Mouse (Mus musculus): ENCODE data around the gene Wdr82. TPM values are rescaled to one million over a fixed set of nuclear protein-coding genes. Genes with fewer than 3 reads are reported as not detected.

The Wdr82 gene
- polyA plus RNA-seq, 1 experiment from 2014 or later = 16.9 TPM

DNA sequence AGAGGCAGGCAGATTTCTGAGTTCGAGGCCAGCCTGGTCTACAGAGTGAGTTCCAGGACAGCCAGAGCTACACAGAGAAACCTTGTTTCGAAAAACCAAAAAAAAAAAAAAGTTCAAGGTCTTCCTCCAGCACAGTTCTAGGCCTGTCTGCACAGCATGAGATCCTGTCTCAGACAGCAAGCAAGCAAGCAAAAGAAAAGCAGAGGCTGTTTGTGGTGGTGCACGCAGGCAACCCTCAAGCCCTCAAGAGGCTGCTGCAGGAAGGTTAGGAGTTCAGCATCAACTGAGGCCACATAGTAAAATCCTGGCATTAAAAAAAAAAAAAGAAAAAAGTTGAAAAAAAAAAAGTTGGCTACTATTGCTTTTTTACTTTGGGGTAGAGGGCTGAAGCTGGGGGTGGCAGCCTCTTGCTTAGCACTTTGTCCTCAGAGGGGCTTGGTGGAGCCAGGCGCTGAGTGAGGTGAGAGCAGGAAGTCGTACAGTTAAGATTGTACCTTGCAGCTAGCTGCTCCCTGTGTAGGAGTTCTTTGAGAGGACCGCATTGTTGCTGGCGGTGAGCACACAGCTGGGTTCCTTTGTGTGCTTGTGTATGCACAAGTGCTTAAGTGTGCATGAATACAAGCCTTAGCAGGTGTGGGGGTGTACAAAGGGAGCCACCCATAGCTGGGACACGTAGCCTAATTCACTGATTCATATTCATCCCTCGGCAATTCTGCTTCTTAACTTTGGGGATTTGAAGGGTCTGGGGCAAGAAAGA is 40.3 kb downstream of the Wdr82 start:
- DNase-seq (ENCODE audit: low spot score) (no peak), ATAC-seq (replicated peaks; ENCODE audit: low FRiP score, low read depth) (no peak)
- Histone ChIP-seq H3K4me1 (replicated peaks; ENCODE audit: insufficient read depth, low read length) (peaks cover 5% of the 10 kb centered on the region; the same call in 1 of the 2 replicates), H3K9ac (ENCODE audit: low read depth, low read length) (peak overlapping the region; percentile 46), H3K4me3 (replicated peaks; ENCODE audit: low read depth, low read length) (no peak overlapping the region), H3K9me3 (replicated peaks; ENCODE audit: low read length) (no peaks in the 10 kb centered on the region), H3K36me3 (ENCODE audit: insufficient read depth, low read length) (peaks cover 23% of the 10 kb centered on the region), H3K27me3 (ENCODE audit: insufficient read depth, low read length) (no peaks in the 10 kb centered on the region), H3K4me2 (ENCODE audit: low read length) (peak overlapping the region; percentile 56), H3K27ac (peak overlapping the region; percentile 62; the same call in 1 of the 2 replicates)
- TF ChIP-seq CTCF (IDR thresholded peaks at IDR 0.05; ENCODE audit: low read depth) = no peak
- 64% methylated on average over 9 of the region's 9 CpGs for WGBS

DNA sequence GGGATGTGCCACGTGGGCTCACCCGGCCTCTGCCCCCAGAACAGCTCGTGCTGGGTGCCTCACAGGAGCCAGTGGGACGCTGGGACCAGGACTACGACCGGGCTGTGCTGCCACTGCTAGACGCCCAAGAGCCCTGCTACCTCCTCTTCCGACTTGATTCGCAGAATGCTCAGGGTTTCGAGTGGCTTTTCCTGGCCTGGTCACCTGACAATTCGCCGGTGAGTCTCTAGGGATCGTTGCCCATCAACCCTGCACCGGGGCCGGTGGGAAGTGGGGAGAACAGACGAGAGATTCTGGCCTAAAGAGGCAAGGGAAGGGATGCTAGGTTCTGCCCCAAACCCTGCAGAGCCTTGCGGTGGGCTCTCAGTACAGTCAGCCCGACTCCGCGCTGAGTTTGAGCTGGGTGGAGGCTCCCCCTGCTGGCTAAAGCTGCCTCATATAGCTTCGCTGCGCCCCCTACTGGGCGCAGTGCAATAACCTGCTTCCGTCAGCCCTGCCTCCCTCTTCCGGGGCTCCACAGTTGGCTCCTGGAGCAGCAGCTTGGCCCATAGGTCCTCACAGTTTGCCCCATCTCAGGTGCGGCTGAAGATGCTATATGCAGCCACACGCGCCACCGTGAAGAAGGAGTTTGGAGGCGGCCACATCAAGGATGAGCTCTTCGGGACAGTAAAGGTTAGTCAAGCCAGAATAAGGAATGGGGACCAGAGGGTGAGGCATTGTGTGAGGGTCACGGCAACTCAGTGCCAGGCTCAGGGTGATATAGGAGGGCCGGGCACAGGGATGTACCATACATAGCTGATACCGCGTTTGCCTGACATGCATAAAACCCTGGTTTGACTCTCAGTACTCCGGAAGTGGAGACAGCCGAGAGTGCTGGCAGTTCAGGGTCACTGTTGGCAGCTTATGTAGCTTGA is 41.2 kb downstream of the Wdr82 start:
- peak; percentile 100 for TF ChIP-seq CTCF (IDR thresholded peaks at IDR 0.05; ENCODE audit: low read depth)
- ATAC-seq (replicated peaks; ENCODE audit: low FRiP score, low read depth) (peak; percentile 83), DNase-seq (ENCODE audit: low spot score) (peak; percentile 95)
- H3K4me3 ChIP-seq (replicated peaks; ENCODE audit: low read depth, low read length) = peak overlapping the region; percentile 24
- H3K27me3 ChIP-seq (ENCODE audit: insufficient read depth, low read length) = no peaks in the 10 kb centered on the region
- H3K36me3 ChIP-seq (ENCODE audit: insufficient read depth, low read length) = peaks cover 23% of the 10 kb centered on the region
- 20% methylated on average over 37 of the region's 37 CpGs for WGBS
- peak overlapping the region; percentile 46 for H3K9ac ChIP-seq (ENCODE audit: low read depth, low read length)
- no peaks in the 10 kb centered on the region for H3K9me3 ChIP-seq (replicated peaks; ENCODE audit: low read length)
- H3K4me2 ChIP-seq (ENCODE audit: low read length) = peak overlapping the region; percentile 56
- H3K27ac ChIP-seq = peak overlapping the region; percentile 62
- peaks cover 5% of the 10 kb centered on the region; the same call in 1 of the 2 replicates for H3K4me1 ChIP-seq (replicated peaks; ENCODE audit: insufficient read depth, low read length)

DNA sequence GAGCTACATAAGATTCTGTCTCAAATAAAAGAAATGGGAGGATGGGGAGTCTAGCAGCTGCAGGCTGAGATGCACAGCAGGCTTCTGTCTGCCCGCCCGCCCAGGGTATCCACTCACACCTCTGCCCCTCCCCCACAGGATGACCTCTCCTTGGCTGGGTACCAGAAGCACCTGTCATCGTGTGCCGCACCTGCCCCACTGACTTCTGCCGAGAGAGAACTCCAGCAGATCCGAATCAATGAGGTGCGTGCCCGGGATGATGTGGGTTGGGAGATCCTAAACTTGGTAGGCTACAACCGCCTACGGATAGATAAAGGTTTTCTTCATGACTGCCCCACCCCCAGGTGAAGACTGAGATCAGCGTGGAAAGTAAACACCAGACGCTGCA is 41.9 kb downstream of the Wdr82 start:
- ATAC-seq (replicated peaks; ENCODE audit: low FRiP score, low read depth) (peak; percentile 5; the same call in 1 of the 2 replicates), DNase-seq (ENCODE audit: low spot score) (no peak)
- no peak for TF ChIP-seq CTCF (IDR thresholded peaks at IDR 0.05; ENCODE audit: low read depth)
- Histone ChIP-seq H3K4me2 (ENCODE audit: low read length) (no peak overlapping the region), H3K9me3 (replicated peaks; ENCODE audit: low read length) (no peaks in the 10 kb centered on the region), H3K9ac (ENCODE audit: low read depth, low read length) (no peak overlapping the region), H3K27ac (no peak overlapping the region), H3K36me3 (ENCODE audit: insufficient read depth, low read length) (peaks cover 23% of the 10 kb centered on the region), H3K4me1 (replicated peaks; ENCODE audit: insufficient read depth, low read length) (peaks cover 5% of the 10 kb centered on the region; the same call in 1 of the 2 replicates), H3K4me3 (replicated peaks; ENCODE audit: low read depth, low read length) (no peak overlapping the region), H3K27me3 (ENCODE audit: insufficient read depth, low read length) (no peaks in the 10 kb centered on the region)
- 84% methylated on average over 12 of the region's 12 CpGs for WGBS

DNA sequence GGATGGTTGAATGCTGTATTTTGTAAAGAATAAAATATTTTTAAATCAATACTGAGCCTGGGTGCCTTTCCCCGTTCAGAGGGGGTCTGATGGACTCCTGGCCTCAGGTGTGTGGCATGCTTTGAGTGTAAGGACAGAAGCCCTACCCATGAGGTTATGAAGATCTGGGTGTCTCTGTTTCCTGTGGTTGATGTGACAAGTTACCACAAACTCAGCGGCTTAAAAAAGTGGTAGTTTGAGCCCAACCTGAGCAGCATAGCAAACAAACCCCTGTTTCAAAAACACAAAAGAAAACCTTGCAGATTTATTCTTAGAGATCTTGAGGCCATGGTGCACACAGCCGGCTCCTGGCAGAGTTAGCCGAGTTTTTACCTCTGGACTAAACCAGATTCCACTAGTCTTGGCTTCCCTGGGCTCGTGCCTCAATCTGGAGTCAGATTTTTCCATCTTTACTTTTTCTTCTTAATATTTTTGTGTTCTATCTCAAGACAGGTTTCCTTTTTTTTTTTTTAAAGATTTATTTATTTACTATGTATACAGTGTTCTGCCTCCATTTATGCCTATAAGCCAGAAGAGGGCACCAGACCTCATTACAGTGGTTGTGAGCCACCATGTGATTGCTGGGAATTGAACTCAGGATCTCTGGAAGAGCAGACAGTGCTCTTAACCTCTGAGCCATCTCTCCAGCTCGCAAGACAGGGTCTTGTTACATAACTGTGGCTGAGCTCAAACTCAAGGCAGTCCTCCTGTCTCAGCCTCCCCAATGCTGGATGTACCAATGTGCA is 44.8 kb downstream of the Wdr82 start:
- Histone ChIP-seq H3K9ac (ENCODE audit: low read depth, low read length) (no peak overlapping the region), H3K36me3 (ENCODE audit: insufficient read depth, low read length) (peaks cover 19% of the 10 kb centered on the region), H3K9me3 (replicated peaks; ENCODE audit: low read length) (no peaks in the 10 kb centered on the region), H3K27me3 (ENCODE audit: insufficient read depth, low read length) (no peaks in the 10 kb centered on the region), H3K27ac (no peak overlapping the region), H3K4me1 (replicated peaks; ENCODE audit: insufficient read depth, low read length) (peaks cover 5% of the 10 kb centered on the region; the same call in 1 of the 2 replicates), H3K4me3 (replicated peaks; ENCODE audit: low read depth, low read length) (no peak overlapping the region), H3K4me2 (ENCODE audit: low read length) (no peak overlapping the region)
- peak; percentile 58 for TF ChIP-seq CTCF (IDR thresholded peaks at IDR 0.05; ENCODE audit: low read depth)
- WGBS = 82% methylated on average over 6 of the region's 6 CpGs
- DNase-seq (ENCODE audit: low spot score) (no peak), ATAC-seq (replicated peaks; ENCODE audit: low FRiP score, low read depth) (no peak)

DNA sequence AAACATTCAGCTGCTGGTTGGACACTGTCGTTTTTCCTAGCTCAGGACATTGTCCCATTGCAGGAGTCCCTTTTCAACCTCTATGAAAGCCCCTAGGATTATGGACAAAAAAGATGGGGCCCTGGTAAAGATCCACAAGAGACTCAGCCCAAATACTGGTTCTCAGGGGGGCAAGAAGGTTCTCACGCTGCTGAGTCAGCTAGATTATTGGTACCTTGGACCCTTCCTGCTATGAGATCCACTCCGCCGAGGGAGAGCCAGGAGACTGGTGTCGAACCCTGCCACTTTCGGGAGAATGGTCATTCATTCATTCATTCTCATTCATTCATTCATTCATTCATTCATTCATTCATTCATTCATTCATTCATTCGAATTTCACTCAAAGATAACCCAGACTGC is 46.2 kb downstream of the Wdr82 start:
- Histone ChIP-seq H3K27me3 (ENCODE audit: insufficient read depth, low read length) (no peaks in the 10 kb centered on the region), H3K9me3 (replicated peaks; ENCODE audit: low read length) (no peaks in the 10 kb centered on the region), H3K36me3 (ENCODE audit: insufficient read depth, low read length) (peaks cover 19% of the 10 kb centered on the region), H3K4me2 (ENCODE audit: low read length) (no peak overlapping the region), H3K4me1 (replicated peaks; ENCODE audit: insufficient read depth, low read length) (no peaks in the 10 kb centered on the region), H3K9ac (ENCODE audit: low read depth, low read length) (no peak overlapping the region), H3K4me3 (replicated peaks; ENCODE audit: low read depth, low read length) (no peak overlapping the region), H3K27ac (no peak overlapping the region)
- DNase-seq (ENCODE audit: low spot score) (no peak), ATAC-seq (replicated peaks; ENCODE audit: low FRiP score, low read depth) (no peak)
- WGBS = 91% methylated on average over 7 of the region's 7 CpGs
- no peak for TF ChIP-seq CTCF (IDR thresholded peaks at IDR 0.05; ENCODE audit: low read depth)
